Mouse (Mus musculus) kidney, postnatal 10 days (tissue): Measurements from ENCODE around the gene Midn.

Experiments
- DNase-seq: peaks from one replicate; pipeline ENCODE4 v3.0.0; 2021; ENCODE audit warnings: mixed read lengths

Midn gene

DNA sequence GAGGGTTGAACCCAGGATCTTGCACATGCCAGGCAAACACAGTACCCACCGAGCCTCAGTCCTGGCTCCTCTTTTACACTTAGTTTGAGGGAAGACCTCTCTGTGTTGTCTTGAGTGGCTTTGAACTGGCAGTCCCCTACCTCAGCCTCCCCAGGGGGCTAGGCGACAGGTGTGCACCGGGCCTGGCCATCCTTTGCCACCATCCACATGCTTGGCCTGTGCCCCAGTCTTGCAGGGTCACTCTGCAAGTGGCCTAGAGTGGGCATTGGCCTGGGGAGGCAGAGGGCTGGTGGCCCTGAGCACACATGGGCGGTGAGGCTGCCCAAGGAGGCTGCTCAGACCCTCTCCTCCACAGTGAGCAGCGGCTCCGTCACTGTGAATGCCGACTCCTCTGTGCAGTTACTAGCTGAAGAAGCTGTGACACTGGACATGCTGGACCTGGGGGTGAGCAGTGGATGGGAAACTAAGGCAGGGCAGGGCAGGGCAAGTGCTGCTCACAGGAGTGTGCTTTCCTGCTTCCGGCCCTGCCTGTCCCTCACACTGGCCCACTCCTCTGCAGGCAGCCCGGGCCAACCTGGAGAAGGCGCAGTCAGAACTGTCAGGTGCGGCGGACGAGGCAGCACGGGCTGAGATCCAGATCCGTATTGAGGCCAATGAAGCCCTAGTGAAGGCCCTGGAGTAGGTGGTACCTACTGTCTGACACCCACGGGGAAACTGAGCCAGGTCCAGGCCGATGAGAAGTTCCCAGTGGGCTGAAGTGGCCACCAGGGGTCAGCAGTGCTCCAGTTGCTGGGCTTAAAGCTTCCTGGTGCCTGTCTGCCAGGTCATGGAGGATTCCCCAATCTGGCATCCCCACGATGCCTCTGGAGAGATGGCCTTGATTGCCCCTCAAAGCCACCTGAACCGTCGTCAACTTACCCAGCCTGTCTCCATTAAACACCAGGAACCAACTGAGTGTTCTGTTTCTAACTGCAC is 2.9 kb upstream of the Midn start:
- peak; percentile 89 for DNase-seq

DNA sequence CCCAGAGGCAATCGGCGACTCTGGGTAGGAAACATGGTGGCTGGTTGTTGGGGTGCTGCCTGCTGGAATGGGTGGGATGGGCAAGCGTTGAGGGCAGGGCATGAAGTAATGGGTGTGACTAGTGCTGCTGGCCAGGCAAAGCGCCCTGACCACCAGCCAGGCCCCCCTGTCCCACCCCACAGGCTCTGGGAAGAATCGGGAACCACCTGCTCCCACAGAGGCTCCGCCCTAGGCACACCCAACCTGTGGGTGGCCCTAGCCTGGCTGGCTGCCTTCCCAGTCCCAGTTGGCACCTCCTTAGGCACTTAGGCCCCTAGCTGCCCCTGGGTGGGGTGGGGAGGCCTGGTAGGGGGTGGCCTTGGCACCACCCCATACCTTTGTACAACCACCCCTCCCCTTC is 2.2 kb upstream of the Midn start:
- peak; percentile 76 for DNase-seq

DNA sequence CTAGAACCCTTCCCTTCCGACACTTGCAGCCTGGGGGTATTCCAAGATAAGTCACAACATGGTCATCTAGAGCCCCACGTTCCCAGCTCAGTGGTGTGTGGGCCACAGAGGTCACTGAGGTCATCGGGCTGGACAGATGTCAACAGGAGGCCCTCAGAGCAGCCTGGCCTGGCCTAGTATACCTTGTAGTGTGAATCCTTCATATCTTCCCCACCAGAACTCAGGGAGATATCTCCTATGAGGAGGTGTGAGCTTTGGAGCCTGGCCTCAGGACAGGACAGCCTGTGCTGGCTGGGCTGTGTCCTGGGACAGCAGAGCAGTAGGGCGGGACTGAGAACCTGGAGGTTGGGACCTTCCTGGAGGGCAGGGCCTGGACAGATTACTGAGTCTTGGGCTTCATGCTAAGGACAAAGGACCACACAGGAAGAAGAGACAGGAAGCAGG is 1.5 kb upstream of the Midn start:
- peak; percentile 58 for DNase-seq

DNA sequence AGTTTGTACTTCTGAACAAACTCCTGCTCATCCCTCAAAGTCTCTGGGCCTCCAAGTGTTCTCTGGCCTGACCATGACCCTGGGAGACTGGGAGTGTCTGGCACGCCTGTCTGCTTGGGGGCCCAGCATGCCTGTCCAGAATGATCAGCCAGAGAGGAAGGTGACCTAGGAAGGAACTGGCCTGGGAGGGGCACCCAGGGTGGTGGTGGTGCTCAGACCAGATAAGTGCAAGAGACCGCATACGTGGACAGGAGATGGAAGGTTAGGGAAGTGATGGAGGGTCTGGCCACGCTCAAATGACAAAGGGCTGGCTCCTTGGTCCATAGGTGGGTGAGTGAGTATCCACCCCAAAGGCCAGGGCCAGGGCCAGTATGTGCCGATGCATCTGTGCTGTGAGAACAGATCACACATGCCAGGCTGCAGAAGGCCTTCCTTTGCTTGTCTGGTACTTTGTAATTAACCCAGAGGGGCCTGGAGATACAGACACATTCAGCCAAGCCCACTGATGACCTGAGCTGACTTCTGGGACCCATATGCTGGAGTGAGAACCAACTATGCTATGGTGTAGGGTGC is 840 bp upstream of the Midn start:
- no peak for DNase-seq

DNA sequence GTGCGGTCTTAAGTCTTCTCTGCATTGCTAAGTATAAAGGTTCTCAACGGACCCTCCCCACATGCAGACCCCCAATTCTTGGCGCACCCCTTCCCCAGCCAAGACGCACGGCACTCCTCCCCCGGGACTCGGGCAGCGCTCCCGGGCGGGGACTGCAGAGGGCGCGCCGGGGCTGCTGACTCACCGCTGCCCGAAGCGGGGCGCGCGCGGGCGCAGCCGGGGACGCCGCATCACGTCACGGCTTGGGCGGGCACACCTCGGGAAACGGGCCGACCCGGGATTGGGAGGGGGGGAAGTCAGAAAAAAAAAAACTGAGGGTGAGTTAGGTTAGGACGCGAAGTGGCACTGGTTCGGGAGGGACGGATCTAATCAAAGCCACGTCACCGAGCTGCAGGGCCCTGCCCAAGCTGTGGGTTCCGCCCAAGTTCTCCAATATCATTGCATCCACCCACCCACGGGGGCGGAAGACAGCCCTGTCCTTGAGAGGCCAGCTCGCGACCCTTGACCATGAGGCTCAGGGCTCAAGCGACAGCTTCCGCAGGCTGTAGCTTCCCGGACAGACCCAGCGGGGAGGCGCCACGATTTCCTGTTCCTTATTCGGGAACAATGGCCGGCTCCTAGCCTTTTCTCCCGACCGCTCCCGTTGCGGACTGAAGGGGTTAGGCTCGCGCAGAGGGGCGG is 678 bp downstream of the Midn start:
- DNase-seq = peak; percentile 97

DNA sequence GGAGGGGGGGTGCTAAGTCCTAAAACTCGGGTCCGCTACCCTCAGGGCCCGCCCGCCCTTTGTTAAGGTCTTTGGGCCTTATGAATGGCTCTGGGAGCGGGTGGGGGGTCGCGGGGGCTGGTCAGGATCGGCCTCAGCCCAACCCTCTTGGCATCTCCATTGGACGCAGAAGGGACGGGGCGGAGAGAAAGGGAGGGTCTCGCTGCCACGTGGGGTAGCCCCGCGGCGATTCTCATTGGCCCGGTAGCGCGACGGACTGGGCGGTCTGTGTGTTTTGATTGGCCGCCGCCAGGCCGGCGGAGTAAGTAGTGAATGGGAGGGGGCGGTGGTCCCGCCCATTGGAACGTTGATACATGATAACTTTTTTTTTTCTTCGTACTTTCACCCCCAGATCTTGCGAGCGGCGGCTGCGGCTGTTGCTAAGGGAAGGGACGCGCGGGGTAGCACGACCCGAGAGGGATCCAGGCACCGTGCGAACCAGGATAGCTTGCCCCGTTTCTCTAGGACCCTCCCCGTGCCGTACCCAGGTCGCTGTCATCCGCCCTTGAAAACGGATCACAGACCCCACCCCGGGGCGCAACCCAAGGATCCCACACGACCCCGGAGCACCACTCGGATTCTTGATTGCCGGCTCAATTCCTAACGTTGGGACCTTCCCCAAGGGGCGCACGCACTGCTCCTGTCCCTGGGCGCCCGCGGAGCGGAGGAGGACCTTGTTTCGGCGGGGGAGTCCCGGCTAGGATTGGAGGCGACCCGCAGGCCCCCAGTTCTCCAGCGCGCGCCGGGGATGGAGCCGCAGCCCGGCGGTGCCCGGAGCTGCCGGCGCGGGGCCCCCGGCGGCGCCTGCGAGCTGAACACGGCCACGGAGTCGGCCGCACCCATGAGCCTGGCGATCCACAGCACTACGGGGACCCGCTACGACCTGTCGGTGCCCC is 1.5 kb downstream of the Midn start:
- DNase-seq = peak; percentile 99

DNA sequence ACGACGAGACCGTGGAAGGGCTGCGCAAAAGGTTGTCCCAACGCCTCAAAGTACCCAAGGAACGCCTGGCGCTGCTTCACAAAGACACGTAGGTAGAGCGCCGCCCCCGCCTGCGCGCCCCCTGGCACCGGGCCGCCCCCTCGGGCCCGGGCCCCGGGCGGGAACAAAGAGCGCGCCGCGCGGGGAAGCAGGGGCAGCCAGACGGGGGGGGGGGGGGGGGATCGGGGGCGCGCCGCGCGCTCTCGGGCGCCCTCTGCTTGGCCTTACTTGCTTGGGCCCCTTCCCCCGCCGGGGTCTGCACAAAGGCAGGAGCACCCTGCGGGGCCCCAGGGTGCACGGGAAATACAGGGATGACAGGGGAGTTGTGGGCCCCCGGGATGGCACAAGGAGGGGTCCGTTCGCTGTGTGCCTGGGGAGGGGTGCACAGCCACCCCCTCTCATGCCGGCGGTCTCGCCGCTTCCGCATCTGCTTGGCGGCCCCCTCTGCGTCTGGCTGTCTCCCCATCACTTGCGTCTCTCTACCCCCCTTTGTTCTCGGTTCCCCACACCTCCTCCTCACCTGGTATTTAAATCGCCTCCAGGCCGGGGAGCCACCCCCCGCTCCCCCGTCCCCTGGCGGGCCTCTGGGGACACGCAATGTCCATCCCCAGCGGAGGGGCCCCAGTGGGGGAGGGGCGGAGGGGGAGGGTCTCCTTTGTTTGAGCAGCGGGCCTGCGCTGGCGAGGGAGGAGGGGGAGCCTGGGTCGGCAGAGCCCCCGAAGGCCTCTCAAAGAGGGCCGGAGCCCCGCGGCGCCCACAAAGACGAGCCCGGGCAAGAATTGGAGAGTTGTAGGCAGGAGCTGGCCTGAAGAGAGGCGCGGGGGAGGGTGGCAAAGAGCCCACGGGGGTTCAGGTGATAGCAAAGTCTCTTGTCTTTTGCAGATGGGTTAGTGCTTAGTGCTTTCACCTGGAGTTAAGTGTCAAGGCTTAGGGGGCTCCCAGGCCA is 2.4 kb downstream of the Midn start:
- peak; percentile 85 for DNase-seq

DNA sequence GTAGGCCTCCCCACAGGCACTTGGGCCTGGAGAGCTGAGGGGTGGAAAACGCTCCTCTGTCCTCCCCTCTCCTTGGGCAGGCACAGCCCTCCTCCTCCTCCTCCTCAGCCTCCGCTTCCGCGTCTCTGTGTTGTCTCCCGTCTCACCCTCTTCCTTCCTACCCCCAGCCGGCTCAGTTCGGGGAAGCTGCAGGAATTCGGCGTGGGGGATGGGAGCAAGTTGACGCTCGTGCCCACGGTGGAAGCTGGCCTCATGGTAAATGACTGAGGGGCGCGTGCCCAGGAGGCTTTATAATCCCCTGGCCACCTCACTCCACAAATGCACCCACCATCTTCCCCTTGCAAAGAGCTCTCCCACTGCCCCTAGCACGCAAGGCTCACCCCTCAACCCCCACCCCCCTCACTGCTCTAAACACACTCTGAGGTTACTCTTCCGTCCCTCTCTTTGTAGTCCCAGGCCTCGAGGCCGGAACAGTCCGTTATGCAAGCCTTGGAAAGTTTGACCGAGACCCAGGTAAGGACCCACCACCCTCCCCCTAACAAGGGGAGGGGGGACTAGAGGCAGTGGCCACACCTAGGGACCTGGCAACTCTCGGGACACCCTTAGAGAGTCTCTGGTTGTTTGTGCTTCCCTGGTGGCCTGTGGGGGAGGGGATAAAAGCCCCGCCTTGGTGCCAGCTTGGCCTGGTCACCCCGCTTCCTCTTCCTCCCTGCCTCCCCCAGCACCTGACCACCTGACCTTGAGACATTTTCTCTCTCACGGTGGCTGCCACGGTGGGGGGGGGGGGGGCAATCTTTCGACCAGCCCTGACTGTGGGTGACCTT is 3.4 kb downstream of the Midn start:
- DNase-seq = peak; percentile 88

DNA sequence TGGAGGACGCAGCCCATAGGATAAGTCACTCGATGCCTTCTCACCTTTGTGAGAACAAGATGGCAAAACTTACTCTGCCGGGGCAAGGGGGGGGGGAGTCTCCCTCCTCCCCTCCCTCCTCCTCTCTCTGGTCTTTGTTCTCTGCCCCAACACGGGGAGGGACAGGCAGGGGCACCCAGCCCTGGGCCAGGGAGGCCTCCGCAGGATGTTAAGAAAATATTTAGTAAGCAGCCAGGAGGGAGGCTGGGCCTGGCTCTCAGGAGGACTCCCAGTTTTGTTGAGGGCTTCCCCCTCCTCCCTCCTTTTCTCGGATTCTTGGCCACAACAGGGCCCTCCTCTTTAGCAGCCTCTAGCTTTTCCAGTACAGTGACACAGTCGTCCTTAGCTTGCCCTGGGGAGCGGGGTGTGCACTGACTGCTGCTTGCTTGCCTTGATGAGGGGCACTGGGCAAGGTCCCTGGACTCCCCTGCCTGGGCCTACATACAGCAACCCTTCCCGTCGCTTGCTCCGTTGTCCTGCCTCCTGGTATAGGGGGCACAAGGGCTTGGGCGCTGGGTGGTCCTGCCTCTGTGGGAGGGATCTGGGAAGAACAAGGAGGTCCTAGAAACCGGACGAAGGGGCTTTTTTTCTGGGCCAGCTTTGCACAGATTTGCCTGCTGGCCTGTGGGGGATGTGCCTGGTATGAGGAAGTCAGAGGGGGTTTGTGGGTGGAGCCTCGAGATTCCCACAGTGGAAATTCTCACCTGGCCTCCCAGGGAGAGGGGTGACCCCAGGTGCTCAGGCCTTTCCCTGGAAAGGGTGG is 4.2 kb downstream of the Midn start:
- peak; percentile 80 for DNase-seq

DNA sequence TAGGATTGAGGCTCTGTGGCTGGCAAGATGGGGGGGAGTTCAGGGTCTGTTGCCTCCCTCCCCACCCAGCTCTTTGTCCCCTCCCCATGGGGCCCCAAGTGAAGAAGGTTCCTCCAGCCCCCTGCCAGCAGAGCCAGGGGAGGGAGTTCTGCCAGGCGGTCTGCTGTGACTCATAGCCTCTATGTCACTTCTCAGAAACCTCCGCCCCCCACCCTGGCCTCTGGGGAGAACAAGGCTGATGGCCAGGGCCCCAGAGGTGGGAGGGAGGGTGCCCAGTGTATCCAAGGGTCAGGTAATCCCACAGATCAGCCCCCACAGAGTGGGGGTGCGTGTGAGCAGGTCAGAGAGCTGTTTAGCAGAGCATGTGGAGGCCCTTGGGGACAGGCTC is 4.8 kb downstream of the Midn start:
- peak; percentile 84 for DNase-seq

DNA sequence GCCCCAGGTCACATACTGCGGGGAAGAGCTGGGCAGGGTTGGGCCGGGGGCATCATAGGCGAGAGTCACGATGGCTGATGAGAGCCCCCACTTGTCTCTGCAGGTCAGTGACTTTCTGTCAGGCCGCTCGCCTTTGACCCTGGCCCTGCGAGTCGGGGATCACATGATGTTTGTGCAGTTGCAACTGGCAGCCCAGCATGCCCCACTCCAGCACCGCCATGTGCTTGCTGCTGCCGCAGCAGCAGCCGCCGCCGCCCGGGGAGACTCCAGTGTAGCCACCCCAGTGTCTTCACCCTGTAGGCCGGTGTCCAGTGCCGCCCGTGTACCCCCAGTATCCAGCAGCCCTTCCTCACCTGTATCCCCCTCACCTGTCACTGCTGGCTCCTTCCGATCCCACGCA is 5.6 kb downstream of the Midn start:
- DNase-seq = peak; percentile 62

DNA sequence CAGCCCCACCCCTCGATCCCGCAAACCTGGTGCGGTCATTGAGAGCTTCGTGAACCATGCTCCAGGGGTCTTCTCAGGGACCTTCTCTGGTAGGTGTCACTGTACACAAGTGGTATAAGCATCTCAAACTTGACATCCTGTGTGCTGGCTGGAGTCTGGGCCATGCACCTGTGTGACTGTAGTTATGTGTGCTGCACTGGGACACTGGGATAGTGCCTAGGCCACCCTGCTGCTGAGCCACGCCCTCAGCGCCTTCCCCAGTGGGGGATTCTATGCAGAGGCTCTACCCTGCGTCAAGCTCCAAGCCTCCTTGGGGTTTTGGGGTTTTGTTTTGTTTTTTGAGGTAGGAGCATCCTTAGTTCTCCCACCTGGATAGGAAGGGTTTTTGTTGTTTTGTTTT is 6.3 kb downstream of the Midn start:
- peak; percentile 13 for DNase-seq

DNA sequence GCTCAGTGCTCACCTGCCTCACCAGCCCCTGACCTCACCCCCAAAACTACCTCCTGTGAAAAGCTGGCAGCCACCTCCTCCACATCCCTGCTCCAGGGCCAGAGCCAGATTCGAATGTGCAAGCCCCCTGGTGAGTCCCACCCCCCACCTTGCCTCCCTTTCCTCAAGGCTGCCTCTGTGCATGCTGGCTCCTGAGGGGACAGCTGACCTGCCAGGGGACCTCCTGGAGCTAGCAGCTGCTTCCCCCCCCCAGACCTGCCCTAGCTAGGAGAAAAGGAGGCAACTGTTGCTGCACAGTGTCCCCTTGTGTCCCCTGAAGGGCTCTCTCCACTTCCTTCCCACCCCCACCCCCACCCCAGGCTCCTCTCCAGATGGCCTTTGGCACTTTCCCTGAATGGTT is 7.2 kb downstream of the Midn start:
- peak; percentile 31 for DNase-seq

DNA sequence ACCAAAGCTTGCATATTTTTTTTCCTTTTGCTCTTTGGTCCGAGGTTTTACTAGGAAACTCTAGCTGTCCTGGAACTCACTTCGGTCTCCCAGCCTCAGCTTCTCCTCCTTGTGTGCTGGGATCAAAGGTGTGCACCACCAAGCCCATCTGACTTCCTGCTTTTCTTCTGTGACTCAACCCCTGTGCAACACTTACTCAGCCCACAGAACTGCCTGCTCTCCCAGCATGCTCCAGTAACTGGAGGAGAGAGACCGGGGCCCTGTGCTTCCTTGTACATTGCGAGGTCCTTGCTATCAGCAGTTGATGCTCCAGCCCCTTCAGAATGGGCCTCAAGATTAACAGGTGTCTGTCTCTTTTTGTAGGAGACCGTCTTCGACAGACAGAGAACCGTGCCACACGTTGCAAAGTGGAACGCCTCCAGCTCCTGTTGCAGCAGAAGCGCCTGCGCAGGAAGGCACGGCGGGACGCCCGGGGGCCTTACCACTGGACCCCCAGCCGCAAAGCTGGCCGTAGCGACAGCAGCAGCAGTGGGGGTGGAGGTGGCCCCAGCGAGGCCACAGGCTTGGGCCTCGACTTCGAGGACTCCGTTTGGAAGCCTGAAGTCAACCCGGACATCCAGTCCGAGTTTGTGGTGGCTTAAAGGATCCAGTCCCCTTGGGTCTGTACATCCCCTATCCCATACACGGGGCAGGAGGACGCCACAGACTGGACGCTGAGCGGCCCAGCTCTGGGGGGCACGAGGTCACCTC is 8.1 kb downstream of the Midn start:
- peak; percentile 28 for DNase-seq

DNA sequence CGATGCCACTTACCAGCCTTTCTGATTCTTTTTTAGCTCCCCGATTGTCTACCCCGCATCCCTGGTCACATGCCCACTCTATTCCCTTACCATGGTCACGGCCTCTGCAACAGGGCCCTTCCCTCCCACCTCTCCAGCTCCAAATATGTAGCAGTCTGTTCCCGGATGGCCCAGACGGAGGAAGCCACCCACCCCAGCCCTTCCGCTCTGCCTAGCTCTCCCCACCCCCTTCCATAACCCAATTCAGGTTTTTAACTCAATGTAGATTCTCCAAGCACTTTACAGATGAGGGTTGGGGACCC is 8.6 kb downstream of the Midn start:
- DNase-seq = peak; percentile 72

DNA sequence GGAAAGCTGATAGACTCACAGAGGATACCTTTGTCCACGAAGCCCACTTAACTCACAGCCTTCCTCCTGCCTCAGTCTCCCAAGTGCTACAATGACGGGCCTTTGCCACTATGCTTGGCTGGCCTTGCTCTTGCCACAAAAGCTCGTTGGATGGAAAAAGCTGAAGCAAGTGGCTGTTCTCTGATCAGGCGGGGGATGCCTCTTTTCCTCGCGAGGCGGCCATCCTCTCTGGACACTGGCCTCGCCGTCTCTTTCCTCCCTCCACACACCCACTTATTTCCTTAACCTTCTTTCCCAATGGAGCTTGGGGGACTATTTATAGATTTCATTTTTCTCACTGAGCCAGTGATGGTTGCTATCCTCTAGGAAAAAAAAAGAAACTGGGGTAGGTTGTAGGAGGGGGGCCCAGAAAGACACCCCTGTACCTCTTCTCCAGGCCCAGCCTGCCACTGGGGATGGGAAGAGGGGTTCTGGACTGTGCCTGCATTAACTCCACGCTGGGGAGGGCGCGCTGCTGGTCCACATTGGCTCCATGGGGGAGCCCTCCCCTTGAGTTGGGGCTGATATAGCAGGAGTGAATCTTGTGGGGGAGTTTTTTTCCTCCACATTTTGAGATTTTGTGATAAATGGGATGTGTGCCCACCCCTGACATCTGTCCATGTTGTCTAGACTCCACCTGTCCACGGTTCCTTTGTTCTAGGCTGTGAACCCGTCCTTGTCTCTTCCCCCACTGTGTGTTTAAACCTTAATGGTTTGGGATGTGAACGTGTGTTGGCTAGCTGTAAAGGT is 9.3 kb downstream of the Midn start:
- DNase-seq = peak; percentile 35

DNA sequence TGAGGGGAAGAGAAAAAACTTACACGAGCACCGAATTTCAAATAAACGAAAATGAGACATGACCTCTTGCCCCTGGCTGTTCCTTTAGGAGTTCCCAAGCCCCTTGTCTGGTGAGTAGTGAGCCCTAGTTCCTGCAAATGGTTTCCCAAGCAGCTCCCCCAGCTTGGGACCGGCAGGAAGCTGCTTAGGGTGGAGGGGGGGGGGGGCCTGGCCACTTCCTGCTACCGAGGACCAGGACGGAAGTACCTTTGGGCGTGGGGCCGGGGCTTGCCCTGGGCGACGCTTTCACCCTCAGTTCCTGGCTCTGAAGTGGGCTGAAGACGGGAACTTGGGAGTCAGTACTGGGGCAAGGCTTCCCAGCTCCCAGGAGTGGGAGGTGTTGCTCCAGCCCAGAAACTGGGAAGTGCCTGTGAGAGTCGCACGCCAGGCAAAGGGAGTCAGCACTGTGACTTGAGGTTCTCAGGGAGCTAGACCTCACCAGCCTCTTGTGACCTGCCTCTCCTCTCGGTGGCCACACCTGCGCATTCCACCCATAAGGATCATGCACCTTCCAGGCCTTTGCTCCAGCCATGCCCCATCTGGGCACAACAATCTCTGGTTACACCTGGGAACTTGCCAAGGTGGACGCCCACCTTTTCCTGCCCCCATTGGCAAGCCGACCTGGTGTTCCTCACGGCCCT is 10.4 kb downstream of the Midn start:
- DNase-seq = peak; percentile 83
